Mouse (Mus musculus) kidney, postnatal 10 days (tissue): ENCODE results near the gene Dennd1b.
A peak's percentile ranks its signal among the peaks of the same experiment; 100 is the strongest.

ENCODE experiments used
- DNase-seq: peaks from one replicate; pipeline ENCODE4 v3.0.0; 2021; ENCODE audit warnings: mixed read lengths

The Dennd1b gene

DNA sequence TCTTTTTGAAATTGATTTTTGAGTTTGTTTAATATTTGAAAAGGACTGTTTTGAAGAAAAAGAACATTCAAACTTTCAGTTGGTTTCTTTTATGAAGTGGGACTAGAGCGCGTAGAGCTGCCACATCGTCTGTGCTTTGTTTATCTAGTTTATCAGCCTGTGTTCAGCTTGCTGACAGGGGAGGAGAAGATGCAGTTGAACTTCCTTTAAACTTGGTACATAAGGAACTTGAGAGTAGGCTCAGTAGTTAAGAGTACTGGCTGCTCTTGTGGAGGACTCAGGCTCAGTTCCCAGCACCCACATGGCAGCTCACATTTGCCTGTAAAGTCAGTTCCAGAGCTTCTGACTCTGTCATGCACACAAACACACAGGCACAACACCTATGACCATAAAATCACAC lies 124.3 kb downstream of the Dennd1b start:
- DNase-seq: no peak

DNA sequence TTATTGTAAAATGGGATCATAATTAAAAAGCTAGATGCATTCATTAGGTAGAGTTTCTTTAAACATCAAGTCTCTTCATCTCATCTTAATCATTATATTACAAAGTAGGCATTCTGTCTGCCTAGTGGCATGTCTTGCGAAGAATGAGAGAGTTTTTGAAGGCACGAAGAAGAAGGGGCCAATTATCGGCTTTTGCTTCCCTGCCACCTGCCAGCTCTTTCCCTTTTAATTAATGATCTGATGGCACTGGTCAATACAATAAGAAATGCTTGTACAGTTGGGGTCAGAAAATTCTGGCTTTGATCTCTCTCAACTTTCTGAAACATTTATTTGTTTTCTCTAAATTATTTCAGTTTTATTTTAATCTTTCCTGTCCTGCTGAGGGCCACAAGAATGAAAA lies 127.5 kb downstream of the Dennd1b start:
- DNase-seq: no peak

DNA sequence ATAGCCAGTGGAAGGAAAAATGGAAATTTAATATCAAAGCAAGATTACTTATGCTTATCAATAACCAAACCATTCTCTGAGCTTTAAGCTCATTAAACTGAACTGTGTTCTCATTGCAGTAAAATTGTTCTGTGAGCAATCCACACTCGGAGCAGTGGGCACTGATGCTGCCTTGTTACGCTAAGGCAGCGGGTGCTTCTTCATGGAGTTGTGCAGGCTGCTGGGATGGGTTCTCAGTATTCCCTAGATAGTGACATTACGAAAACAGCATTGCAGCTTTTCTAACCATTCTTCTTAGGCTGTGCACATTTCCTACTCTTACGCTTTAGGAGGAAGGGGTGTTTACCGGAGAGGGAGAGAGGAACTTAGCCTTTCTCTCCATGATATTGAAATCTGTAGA lies 128.5 kb downstream of the Dennd1b start:
- DNase-seq: no peak

DNA sequence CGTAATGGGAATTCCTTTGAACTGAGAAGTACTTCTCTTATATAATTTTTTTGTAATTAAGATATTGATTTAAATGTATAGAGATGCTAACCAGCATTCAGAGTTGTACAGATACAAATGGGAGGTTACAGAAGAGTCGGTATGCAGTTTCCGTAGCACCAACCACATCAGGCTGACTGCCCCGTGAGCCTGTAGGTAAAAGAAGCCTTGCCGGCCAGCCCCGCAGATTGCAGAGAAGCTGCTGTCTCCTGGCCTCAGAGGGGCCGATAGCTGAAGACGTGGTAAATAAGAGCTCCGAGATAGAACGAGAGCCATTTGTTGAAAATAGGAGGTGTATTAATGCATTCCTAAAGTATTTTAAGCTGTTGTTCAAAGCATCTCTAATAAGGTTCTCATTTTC lies 128.9 kb downstream of the Dennd1b start:
- no peak for DNase-seq

DNA sequence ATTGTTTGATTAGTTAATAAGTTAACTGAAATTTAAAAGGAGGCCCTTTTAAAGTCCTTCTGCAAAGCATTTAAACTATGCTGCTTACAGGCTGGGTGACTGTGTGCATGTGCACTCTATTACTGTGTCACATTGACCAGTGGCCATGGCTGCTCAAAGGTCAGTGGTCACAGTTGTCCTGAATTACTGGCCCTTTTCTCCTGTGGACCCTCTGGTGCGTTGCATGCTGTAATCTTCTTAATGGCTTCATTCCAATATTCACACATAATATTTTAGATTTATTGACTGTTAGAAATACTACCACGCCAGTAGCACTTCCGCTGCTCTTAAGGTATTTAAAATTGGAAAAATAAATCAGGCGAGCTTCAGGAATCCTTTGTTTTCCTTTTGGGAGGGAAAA lies 129.5 kb downstream of the Dennd1b start:
- DNase-seq: no peak

DNA sequence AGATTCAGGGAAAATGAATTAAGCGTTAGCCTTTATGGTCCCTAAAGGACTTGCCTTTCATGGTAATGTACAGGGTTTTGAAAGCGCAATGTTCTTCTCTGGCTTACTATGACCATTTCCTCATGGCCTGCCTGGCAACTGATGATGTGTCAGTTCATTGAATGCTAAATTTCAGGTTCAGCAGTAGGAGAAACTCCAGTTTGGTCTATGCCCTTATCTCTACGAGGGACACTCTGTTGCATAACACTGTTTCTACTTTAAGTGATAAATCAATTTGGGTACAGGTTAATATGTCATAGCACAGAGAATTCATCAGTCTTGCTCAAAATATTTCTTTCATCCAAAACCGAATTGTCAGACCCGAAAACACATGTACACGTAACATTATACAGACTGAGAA lies 133.1 kb downstream of the Dennd1b start:
- DNase-seq: no peak

DNA sequence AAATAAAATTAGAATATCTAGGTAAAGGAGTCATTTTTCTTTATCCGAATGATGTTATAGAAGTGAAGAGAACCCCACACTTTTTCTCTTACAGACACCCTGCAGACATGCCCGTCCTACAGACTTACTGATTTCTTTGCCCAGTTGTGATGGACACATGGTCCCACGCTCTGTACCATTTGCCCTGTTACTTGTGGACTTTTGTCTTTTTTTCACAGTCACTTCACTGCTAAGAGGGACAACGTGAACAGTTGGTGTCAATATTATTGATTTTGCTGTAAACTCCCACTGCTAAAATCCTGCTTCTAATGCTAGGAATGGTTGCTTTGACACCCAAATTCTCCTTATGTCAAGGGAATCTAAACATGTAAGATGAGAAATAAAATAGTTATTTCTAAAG lies 134.9 kb downstream of the Dennd1b start:
- no peak for DNase-seq

DNA sequence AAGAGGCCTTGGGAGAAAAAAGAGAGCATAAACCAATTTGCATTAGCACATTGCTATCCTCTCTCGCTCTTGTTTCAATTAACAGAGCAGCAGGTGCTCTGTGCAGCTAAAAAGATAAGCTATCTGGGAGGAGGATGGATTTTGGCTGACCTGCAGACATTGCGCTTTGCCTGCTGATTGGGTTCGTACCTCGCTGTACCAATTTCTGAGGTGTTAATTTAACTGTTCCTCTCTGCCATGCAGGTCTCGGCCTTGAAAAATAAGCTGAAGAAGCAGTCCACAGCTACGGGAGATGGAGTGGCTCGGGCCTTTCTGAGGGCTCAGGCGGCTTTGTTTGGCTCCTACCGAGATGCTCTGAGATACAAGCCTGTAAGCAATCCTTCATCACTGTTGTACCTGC lies 138.5 kb downstream of the Dennd1b start:
- DNase-seq: no peak

DNA sequence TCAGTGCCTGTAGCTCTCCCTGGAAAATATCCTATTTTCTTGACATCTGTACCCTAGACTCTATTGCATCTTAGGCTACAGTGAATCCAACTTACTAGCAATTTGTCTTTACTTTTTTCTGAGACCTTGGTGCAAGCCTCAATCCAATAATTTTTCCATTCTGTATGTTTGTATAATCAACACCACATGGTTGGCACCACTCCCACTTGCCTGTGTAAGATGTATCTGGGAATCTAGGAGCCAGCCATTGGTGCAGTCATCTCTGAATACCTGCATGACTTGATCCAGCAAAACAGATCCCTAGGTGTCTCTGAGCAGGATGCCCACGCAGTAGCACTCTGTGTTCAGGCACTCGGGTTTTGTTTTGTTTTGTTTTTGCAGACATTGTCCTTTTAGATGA lies 145.0 kb downstream of the Dennd1b start:
- DNase-seq: no peak

DNA sequence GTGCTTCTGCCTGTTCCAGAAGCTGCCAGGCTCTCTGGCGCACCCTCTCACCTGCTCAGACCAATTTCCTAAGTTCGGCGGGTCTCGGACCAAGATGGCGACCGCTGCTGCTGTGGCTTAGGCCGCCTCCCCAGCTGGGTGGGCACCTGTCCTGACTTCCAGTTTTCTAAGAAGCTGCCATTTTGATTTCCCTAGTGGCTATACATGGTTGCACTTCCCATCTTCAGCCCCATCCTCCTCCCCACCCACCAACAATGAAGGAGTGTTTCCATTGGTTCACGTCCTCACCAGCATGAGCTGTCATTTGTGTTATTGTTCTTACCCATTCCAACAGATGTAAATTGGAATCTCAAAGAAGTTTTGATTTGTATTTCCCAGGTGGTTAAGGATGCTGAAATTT lies 159.4 kb downstream of the Dennd1b start:
- DNase-seq: no peak

DNA sequence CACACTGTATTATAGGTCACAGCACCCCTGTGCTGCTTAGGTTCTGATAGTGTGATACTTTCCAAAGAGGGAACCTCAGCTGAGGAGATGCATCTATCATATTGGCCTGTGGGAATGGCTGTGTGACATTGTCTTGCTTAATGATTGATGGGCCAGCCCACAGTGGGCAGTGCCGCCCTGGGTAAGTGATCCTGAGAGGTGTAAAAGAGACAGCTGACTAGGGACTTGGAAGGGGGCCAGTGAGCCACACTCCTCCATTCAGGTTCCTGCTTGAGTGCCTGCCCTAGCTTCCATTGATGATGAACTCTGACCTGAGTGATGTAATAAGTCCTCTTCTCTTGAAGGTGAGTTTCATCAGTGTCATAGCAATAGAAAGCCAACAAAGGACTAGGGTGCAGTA lies 176.4 kb downstream of the Dennd1b start:
- DNase-seq: no peak

DNA sequence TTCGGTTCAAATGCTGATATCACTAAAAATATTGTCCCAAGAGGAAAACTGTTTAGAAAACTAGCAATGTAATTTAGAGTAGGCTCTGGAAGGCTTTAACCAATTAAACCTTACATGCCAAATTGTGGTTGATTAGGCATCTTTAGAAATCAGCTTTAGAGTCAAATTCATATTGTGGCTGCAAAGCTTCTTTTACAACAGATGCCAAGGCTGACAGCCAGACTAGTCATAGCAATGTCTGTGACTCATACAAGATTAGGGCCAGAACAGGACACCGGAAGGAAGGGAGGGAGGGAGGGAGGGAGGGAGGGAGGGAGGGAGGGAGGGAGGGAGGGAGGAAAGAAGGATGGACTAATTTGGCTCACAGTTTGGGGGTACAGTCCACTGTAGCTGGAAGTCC lies 182.3 kb downstream of the Dennd1b start:
- no peak for DNase-seq

DNA sequence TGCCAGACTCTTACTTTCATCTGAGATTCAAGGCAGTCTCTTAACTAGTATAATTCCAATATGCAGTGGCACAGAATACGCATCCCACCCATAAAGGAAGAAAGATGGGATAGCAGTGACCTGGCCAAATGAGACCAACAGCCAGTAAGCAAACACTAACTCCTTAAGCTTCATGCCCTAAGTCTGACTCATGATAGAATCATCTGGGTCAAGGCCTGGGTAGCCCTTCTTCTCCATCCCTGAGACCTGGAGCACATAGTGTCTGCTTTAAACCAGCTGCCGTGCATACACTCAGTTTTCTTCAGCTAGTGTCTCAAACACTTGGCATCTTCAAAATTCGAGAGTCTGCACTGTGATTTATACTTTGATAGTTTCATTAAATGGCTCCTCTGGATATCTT lies 183.1 kb downstream of the Dennd1b start:
- DNase-seq: no peak

DNA sequence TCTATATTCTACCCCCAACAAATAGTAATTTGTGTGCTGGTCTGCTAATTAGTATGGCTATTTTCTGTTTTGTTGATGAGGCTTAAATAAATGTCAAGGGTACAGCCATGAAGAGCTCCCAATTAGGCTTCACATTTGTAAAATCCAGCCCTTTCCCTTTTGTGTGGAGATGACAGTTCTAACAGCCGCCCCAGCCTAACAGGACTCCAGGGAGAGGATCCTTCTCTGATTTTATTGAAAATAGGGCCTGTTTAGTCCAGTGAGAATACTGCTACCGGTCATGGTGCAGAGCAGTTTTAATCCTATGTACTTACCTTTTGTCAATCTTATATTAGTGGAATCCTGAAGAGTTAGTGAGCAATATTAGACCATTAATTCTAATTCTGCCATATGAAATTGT lies 189.8 kb downstream of the Dennd1b start:
- no peak for DNase-seq

DNA sequence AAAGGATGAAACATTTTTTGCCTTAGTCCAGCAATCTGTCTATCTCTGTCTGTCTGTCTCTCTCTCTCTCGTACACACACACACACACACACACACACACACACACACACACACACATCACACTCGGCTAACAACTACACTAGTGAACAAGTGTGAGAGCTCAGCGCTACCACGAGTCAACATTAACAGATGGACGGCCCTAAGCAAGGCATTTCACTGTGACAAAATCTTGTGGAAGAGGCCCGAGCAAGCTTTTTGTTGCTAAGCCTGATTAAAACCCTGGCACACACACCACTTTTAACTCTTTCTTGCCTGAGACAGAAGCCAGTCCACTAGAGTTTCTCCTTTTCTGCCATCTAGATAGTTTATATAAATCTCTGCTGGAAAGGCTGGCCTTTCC lies 190.3 kb downstream of the Dennd1b start:
- no peak for DNase-seq

DNA sequence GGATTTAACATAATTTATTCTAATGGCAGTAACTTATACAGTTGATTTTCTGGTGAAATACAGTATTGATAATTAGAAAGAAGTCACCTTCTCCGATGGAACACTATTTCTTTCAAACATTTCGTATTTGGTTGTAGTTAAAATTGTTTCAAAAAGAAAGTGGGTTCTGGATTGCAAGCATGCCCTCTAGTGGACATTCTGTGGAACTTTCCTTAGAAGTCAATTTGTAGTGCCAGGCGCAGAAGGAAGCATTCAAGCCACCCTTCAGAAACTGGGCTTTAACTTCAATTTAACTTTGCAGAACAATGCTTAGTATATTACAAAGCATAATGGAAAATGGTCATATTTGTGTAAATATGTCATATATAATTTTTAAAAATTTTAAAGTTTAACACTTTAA lies 193.2 kb downstream of the Dennd1b start:
- DNase-seq: peak; percentile 14

DNA sequence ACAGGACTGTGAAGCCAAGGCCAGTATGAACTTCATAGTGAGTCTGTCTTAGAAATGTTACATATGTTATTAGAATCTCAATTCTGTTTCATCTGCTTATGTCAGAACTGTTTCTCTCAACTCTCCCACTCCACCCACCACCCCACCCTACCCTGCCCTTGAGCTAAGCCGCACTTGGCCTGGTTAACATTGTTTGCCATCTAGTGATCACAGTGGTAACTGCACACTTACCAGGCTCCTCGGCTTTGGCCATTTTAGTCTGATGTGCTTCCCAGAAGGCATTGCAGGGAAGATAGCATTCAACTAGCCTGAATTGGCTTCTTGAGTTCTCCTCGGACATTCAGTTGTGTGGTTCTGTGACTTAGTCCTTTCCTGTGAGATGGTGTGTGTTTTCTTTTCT lies 198.4 kb downstream of the Dennd1b start:
- no peak for DNase-seq

DNA sequence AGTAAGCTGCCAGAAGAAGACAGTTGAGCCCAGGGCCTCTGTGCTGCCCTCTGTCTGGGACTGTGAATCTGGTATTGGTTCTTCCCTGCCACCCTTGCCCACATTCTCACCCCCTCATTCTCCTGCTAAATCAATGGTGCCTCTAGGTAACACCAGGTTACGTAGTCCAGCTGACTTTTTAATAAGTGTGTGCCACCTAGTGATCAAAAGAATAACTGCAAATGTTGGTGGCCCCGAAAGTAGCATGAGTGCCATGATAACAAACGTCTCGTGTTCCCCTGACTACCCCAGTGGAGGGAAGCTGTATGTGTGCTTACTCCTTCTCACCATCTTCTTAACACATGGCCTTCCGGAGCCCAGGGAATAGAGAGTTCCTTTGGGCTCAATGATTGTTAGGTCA lies 199.6 kb downstream of the Dennd1b start:
- DNase-seq: peak; percentile 15

DNA sequence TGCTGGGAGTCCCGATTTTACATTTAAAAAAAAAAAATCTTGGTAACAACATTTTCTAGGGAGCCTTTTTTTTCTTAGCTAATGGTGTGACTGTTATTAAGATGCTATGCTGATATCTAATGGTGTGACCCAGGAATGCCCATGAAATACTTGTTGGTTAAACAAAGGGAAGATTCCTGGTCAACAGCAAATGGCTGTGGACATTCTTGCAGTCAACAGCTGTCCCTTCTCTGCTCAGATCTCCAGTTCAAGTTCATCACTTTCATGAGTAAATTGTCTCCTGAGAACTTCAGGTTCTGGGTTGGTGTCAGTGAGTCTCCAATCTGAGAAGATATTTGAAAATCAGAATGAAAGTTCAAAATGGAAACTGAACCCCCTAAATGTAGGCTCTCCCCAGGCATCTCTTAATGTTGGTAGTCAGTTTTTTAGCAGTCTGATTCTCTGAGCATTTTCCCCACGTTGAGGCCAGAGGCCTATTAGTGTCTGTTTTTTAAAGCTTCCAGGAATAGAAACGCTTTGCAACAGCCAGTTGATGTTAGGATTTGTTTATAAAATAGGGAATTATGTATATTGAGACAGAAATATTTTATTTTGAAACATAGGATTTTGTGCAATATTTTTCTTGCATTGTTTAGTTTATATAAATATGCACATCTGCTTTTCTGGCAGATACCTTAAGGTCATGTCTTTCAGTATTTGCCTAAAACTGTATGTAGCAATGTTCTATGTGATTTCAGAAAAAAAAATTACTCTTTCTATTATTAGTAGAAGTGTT lies 211.0 kb downstream of the Dennd1b start:
- DNase-seq: no peak

DNA sequence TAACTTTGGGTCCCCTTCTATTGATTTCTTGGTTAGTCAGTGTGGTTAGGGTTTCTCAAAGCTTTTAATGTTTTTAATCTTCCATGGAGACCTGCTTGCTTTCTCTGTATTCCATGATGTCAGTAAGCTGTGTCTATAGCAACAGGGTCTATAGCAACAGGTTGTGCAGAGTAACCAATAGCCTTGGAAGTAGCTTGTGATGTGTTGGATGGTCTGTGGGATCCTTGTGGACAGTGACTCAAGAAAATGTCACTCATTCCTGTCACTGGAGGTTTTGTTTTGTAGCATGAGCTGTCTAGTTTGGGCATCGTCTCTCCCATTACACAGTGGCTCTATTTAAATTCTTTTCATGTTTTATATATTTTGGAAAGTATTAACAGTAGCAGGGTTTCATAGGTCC lies 216.5 kb downstream of the Dennd1b start:
- no peak for DNase-seq

DNA sequence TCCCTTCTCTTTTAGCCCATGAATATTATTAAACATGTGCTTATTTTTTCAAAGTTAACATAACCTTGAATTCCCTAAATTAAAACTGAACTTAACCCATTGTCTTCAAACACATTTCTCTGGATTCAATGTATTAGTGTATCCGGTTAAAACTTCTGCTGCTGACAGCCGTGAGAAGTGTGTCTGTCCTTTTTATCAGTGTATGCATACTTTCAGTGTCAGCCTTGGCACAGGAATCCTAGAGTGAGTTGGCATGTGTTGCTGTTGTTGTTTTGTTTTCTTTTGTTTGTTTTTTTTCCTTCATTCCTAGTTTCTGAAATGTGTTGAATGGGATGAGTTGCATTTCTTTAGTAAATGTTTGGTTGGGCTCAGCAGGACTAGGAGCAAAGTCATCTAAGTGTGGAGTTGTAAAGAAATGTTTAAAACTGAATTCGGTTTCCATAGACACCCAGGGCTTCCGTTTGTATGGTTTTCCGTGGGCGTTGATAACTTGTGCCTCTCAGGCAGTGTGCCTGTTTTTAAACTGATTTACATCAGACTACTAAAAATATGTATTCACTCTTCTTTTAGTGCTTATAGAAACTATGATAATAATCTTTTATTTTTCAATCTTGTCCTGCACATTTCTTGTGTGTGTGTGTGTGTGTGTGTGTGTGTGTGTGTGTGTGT lies 217.4 kb downstream of the Dennd1b start:
- DNase-seq: no peak

DNA sequence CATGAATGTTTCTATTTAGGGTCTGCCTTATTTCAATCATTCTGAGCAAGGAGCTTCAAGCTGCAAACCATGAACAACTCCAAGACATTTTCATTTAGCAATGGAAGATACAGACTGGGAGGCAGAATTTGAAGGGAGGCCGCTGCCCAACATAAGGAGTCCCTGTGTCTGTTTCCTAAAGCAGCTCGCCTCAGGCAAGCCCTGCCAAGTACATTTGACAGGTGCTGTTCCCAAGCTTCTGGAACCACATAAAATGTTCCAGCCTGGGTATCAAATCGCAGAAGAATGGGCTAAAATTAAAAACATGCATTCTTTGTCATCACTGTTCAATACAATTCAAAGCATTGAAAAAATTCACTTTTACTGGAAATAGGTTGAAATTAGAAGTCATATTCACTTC lies 229.4 kb downstream of the Dennd1b start:
- DNase-seq: no peak

DNA sequence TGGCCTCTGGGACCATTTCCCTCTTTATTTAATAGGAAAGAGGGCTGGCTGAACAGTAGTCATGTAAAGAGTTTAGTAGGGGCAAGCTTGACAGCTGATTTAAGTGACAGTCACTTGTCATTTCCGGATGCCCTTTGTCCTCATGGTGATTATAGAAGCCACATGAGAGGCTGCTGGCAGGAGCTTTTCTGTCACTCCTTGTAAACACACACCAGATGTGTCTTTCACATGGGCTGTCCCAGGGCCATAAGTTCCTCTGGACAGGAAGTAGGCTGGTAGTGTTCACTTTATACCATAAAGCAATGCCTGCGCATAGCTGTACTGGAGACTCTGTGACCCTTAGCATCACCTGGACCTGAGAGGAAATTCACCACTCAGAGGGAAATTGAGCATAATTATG lies 230.8 kb downstream of the Dennd1b start:
- no peak for DNase-seq

DNA sequence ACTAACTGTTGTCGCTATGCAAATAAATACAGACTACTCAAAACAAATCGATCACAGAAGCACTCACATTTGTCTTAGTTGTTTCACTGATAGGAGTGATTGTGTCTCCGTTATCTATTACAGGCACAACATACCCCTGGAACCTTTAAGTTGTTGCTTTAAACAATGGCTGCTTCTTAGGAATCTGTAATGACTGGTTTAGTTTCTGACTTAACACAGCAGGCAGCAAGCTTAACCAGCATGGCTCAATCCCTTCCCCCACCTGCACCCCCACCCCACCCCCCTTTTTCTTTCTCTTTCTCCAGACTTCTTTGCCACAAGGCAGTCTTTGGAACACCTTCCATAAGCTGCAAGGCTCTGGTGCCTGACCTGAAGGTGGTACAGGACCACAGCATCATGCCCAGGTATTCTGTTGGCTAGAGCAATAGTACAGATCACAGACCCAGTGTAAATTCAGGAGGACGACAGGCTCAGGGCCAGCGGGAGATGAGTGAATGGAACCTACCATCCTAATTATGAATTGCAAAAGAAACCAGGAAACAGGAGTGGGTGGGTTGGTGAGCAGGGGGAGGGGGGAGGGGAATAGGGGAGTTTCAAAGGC lies 231.3 kb downstream of the Dennd1b start:
- no peak for DNase-seq

DNA sequence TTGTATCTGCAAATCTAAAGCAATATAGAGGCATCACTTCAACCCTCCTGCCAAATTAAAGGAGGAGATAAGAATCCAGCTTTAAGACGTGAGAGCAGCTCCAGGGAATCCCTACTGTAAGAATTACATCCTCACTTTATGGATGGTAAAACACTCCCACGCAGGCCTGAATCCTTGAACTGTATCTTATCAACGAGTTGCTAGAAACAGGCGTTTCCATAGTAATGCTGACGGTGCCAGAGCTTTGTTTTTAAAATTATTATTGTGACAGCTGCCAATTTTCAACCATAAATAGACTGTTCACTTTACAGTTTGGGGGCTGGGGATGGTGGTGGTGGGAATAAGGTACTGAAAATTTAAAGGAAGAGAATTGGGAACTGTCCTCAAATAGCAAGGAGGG lies 239.8 kb downstream of the Dennd1b start:
- no peak for DNase-seq
